Mouse (Mus musculus): Measurements from ENCODE around the gene Bag2. TPM values are rescaled to one million over a fixed set of nuclear protein-coding genes. Genes with fewer than 3 reads are reported as not detected.

The Bag2 gene
- total RNA-seq (2021) = 10 to 100 TPM; 34.4 to 39.9 TPM
- long read RNA-seq, experiment 1, transcript Bag2-201 (3 exons, 1,860 nt) = major isoform, 40 of 53 reads
- long read RNA-seq, experiment 1, partial matches to known transcripts = 4 of 53 reads
- long read RNA-seq, experiment 1, other reads (novel, unspliced or antisense) = 9 of 53 reads
- long read RNA-seq, experiment 2, transcript Bag2-201 (3 exons, 1,860 nt) = major isoform, 18 of 22 reads
- long read RNA-seq, experiment 2, partial matches to known transcripts = 1 of 22 reads
- long read RNA-seq, experiment 2, other reads (novel, unspliced or antisense) = 3 of 22 reads

DNA sequence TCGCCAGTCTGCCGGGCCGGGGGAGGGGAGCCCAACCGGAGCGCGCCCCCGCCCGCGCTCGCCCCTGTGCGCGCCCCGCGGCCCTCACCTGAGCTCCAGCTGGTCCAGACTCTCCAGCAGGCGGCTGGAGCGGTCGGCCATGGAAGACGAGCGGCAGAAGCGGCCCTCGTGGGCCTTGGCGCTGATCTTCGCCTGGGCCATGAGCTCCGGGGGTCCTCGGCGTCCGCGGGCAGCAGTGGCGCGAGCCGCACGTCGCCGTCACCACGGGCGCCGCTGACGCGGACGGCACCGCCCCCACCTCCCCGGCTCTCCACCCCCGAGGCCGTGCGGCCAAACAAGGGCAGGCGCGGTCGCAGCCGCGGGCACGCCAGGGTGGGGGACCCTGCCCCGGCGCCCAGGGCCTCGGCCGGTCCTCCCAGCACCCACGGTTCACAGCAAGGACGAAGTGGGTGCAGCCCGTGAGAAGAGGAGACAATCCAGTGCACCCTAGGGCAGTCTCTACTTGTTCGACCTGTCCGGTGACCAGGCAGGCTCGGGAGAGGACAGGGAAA is at the start of gene Bag2:
Gene Bag2 (minus strand): TSS at position 305 of the 551 bp plus-strand sequence.
- peak; percentile 70 to 77 for DNase-seq

DNA sequence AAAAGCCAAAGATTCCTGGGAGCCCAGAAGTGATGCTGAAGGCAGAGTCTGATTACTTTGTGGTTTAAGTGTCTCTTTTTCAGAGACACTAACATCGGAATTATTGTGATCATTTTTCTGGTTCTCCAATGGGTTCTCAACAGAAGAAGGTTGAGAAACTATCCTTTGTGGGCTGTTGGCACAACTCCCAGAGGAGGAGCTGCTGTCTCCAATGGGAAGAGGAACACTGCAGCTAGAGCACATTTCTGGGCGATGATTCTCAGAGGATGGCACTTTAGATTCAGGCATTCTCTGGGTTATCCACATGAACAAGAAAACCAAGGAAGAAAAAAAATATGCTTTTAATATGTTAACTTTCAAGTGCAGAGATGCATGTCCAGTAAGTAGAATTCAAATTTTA is 45.7 kb upstream of the Bag2 start:
- DNase-seq = no peak

DNA sequence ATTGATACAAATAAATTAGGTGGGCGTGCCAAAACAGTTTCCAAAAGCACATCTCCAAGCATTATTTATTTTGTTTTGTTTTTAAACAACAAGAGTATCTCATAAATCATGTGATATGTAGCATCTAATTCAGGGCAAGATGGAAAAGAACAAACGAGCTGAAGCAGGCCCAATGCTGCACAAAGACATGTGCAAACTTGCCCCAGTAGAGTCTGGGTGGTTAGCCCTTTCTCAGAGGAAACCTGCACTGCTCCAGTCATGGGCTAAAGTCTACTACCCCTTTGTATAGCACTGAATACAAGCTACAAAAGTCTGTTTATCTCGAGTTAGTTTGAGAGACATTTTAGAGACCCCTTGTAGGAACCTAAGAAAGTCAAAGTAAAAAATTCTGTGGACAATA is 42.0 kb upstream of the Bag2 start:
- no peak for DNase-seq

DNA sequence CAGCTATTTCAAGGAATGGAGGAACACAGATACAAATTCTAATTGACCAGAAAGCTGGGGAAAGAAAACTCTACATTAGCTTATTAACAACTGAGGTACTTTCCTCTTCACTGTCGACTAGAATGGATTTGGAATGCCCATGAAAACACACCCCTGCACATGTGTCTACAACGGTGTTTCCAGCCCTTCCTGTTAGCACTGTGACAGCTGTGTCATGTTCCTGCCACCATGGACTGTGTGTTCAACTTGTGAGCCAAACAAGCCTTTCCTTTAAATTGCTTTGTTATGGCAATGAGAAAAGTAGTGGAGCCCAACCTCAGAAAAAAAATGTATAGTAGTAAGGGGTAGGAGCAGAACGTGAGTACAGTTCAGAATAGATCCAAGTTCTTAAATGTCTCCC is 30.9 kb upstream of the Bag2 start:
- DNase-seq = peak; percentile 9 to 23

DNA sequence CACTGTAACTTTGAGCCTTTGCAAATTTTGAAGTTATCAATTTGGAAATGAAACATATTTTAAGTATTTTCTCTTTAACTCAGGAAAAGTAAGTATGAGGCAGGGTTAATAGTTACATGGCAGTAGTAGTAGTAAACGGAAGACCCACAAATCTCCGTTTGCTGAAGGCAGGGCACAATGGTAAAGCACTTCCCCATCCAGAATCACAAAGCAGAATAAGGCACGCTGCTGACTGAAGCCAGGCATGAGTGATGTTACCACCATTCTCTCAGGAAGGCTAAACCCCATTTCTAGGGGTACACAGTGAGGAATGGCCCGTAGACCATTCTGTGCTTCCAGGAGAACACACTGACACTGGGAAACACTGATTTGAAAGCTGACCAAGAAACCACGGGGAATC is 30.5 kb upstream of the Bag2 start:
- no peak for DNase-seq

DNA sequence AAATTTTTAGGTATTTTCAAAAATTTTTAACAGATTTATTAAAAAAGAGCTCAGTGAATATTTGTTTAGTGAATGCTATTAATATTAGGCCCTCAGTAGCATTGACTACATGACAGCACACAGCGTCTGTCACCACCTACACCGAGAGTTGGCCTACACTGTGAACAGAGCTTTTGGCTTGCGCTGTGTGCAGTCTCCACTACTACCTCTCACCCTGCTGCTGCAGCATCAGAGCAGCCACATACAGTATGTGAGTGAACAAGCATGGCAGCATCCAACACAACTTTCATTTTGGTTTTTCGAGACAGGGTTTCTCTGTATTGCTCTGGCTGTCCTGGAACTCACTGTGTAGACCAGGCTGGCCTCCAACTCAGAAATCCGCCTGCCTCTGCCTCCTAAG is 27.0 kb upstream of the Bag2 start:
- no peak for DNase-seq

DNA sequence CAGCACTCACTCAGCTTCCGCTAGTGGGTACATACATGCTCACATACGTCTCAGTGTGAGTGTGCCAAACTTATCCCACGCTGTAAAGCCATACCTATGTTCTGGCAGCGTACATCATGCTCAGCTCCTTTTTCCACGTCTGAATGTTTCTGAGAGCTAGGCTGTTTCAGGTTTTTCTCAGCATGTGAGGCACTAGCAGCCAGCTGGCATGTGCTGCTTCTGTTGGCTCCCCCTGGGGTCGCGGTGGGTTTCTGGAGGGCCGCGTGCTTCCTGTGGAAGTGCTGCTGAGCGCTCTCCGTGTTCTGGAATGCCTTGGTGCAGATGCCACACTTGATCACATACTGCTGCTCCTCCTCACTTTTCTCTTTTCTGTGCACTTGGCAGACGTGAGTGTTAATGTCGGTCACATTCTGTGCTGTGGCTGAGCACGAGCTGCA is 18.6 kb upstream of the Bag2 start:
- no peak for DNase-seq

DNA sequence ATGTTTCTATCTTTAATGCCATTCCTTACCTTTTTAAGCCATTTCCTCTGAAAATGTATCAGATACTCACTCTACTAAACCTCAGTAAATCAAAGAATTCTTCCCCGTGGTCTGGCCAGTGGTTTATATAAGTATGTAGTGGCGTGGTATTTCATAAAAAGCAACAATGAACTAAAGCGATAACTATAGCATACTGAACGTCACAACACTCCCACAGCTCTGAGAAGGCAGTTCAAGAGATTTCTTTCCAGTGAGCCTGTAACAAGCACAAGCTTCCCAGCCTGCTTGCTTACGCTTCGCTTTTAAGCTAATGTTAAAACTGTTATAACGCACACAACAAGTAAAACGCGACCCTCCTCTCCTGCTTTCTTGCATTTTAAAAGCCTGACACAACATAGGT is 14.5 kb upstream of the Bag2 start:
- no peak for DNase-seq

DNA sequence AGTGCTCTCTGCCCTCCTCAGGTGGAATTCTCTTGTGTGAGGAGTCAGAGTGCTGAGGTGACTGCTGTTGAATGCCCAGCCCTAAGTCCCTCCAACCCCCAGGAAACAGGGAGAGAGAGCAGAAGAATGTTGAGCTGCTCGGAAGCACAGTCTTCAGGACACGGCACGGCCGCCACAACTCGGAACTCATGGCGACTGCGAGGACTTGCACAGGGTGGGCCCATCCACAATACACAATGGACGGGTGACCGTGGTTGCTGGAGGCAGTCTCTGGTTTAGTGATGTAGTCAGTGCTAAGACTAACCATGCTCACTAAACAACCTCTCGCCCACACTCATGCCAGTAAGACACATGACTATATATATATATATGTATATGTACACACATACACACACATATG is 14.0 kb upstream of the Bag2 start:
- DNase-seq = no peak

DNA sequence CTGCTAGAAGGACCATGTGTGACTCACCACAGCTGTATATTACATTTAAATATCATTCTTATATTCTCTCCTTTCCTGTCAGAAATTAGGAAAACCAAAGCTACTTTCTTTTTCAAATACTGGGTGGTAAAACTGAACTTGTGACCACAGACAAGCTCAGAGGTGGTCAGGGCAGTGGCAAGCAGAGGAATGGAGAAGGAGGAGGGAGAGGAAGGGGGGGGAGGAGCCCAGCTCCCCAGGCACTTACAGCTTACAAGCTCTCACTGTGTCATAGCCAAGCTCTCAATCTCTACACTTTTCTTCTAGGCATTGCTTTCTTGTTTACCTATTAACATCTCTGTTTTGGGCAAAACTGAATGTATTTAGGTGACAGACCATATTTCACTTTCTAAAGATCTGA is 11.2 kb upstream of the Bag2 start:
- no peak for DNase-seq

DNA sequence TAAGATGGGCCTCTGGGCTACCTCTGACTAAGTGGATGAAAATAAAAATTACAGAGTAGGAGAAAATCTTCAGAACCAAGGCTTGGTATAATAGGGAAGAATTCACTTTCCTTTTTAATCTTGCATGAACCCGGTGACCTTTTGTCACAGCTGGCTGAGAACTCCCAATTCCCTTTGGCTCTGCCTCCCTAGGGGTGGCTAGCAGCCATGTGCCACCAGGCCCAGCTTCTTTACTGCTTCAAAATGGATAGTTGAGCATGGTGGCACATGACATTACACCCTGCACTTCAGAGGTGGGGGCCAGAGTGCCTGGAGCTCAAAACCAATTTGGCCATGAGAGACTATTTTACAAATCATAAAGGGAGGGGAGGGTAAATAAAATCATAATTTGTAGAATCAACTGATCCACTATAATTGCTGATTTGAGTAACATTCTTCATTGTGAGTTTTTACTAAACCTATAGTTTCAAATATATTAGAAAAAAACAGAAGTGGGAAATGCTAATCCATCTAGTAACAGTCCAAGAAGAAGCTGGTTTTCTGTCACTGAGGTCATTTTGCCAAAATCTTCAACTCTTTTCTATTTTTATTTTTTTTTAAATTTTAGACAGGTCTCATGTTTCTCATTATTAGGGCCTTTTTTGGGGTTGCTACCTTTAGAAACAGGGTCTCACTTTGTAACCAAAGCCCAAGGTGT is 10.6 kb upstream of the Bag2 start:
- no peak for DNase-seq

DNA sequence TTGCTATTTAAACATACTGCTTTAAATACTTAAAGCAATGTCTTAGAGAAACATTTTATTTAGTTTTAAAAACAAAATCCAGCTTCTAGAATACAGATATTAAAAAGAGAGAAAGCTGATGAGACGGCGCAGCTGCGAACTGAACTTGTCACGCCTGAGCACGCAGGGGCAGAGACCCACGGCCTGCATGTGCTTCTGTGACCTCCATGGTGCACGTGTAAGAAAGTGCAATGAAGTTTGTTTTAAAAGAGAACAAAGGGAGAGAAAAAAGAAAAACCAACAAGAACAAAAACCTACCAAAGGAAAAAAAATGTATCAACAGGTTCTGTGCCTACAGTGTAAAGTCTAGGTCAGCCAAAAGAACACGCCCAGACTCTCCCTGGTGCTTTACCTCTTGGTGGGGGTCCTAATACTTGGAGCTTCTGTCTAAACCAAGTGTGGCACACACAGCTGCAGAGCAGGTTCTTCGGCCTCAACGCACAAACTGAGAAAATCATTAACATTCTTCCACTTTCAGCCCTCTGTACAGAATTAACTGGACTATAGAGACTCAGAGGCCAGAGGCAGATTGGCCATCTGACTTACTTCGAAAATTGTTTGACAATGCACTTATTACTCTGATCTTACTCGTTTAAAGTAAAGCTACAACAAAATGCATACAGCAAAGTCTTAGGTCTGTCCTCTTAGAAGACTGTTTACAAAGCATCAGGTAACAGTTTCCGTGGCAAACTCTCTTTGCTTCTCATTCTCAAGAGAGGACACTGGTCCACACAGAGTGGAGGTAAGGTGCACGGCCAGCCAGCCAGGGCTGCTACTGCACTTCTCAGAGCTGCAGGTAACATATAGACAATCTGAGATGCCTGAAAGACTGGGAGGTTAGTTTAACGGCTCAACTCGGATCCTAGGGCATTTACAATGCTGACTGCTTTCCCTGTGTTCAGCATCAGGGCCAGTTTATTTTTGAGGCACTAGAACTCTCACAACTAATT is 9.2 kb upstream of the Bag2 start:
- DNase-seq = no peak

DNA sequence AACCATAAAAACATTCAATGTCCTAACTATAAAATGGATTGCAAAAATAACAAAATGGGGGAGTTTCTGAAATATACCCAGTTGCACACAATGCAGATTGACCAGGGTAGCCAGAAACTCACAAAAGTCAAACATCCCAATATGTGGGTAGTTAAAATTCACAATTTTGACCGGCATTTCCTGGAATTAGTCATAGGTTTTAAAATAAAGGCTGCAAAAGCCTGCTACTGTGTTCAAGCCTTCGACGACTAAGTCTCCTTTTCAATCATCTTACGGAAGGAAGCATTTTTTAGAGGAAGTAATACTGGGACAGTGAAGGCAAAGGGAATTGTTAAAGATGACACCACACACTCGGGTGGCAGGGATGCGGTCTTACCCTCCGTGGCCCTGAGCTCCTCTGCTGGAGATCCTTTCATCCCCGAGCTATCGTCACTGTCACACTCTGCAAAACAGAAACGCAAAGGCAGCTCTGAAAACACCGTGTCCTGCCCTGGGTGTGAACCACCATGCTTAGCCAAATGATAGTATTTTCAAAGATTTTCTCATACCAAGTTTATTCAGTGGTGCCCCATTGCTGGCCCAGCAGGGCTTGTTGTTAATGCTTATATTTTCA is 8.0 kb upstream of the Bag2 start:
- DNase-seq = no peak

DNA sequence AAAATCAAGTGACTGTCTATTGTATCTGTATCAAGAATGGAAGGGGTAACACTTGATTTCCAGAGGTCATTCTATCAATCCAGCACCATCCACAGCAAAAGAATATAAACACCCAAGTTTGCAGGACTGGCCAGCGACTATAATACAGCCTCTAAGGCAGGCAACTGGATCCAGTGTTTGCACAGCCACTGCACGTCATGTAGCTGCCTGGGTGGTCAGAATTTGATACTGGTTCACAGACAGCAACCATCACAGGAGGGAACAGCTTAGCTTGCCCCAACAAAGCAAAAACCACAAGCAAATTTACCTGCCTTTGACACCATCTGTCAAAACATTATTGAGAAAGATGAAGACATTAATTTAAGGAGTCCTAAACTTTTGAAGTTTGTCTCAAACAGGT is 6.2 kb upstream of the Bag2 start:
- no peak for DNase-seq

DNA sequence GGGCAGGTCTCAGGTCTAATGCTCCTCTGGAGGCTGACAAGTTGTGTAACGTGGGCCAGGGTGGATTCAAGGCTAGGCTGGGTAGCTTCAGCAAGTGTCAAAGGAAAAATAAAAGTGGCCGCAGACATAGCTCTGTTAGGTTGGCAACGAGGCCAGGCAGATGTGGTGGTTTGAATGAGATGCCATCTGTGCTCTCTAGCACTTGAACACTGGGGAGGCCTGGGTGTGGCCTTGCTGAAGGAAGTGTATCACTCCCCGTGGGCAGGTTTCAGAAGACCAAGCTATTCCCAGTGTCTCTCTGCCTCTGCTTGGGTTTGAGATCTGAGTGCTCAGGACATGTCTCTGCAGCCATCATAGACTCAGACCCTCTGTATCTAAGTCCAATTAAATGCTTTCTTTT is 893 bp upstream of the Bag2 start:
- no peak for DNase-seq

DNA sequence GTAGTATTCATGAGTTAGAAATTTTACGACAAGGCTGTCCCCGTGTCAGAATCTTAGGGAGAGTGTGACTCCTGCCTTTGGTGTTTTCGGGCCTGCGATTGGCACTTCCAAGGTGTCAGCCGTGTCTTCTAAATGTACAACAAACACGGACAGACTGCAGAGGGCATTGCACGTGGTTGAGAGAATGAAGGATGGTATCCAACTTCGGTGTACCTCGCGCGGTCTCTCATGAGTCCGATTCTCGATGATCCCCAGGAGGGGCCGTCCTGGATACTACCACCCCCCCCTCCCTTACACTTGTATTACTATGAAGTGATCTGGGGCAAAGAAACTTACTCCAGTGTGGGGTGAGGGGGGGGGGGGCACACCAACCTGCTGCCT is 572 bp downstream of the Bag2 start:
- DNase-seq = peak; percentile 20 to 40

DNA sequence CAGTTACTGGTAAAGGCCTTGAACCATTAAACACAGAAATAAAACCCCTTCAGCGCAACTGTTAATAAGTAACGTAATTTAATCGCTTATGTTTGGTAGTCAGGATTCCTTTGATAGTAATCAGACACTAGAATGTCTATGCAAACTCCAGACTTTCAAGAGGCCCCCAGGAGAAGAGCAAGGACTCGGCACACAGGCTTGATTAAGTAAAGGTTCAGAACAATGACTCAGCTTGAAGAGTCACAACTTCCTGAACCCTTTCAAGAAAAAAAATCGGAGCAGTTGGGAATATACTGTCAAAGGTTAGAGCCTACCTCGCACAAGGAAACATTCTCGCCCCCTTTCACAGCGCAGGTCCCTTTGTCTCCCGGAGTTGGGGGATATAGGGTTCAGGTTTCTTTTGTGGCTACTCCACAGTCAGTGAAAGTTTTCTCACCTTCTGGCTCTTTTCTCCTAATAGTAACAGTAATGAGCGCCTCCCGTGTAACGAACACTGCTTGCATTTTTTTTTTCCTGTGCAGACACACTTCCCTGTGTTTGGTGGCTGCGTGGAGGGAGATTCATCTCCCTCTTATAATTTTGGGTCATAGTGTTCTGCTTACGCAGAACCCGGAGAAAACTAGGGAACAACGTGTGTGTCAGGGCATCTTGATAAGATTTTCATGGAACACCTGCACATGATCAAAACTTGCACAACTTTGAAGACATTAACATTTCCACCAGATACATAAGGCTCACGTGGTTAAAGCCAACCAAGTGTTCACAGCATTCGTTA is 1.1 kb downstream of the Bag2 start:
- DNase-seq = no peak

DNA sequence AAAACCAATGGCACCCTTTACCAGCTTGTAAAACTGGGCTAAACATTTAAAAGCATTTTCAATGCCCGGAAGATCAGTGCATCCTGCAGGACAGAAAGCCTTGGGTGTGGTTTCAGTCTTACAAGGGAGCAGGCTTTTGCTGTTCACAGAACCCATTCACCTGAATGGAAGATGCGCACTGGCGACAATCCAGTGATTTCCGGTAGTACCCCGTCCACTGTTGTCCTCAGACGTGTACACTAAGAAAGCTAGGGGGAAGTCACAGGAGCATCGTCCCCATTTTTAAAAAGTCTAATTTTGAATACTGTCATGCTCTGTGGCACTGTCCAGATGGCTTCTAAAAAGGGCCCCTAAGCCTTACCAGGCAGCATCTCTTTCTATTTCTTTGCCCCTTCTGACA is 1.8 kb downstream of the Bag2 start:
- no peak for DNase-seq

DNA sequence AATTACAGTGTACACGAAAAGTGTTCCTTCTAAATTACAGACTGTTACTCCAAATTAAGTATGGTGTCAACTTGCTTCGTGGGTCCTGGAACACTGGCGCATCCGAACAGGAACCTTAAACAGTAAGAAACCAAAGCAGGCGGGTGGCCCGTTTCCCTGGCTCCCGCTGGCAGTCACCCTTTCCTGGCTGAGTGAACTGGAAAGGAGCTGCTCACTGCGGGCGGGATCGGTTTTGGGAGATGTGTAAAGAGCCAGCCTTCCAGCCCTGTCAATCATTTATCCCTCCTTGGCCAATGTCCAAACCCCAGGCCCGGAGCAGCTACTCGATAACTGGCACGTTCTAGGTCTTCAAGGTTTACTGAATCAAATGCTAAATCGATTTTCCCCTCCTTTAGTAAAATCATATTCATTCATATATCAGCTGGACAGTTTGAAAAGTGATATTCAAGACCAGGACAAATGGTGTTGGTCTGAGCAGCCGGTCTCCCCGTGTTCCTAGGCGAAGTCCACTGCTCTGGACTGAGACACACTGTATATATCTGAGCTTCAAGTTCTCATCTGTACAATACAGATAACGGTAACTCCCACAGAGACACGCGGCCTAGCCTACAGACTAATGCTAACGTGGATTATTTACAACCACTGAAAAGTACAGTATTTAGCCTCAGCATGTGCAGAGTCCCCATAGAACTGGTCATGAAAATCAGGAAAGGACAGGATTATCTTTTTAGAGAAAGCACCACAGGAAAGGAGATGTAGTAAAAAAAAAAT is 2.4 kb downstream of the Bag2 start:
- no peak for DNase-seq

DNA sequence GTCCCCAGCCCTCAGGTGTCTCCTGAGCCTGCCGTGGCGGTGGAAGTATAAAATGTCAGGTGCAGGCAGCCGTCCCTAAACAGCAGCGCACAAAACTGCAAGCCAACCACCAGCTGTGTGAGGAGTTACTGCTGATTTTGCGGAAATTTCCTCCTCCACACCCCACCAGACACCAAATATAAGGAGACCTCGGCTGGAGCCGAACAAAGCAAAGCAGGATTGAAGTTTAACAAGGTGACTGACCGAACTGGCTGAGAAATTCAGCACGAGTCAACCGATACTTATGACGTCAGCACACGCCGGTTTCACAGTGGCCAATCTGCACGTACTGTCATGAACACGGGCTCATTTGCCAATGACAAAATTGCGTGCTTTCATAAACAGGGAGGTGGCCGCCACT is 3.5 kb downstream of the Bag2 start:
- no peak for DNase-seq

DNA sequence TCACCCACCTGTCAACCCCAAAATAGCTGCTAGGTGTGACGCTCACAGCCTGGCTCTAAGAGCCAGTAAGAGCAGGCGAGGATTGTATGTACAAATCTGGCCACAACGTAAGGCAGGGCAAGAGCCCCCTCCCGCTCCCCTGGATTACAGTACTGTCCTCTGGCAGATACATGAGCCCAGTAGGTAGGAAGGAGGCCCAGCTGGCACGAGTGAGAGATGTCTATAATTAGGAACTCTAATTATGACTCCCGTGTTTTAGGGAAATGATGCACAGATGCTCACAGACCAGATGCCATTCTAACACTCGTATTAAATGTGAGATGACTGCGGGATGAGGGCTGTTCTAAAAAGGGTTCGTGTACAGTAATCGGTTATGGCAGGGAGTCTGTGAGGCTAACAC is 6.3 kb downstream of the Bag2 start:
- peak; percentile 26 to 47 for DNase-seq
